Mouse (Mus musculus) heart, embryonic 12.5 days (tissue): ENCODE measurements around the gene Tpm3. TPM values are rescaled to one million over a fixed set of nuclear protein-coding genes. Genes with fewer than 3 reads are reported as not detected.

Experiments
- ATAC-seq: fragments of 200-750 bp; cut with Nextera tagmentation; 2 replicates; pipeline ENCODE4 v1.8.0; 2017; ENCODE audit warnings: moderate TSS enrichment, moderate library complexity; ENCODE audit not compliant: insufficient number of reproducible peaks, low FRiP score
- H3K27ac ChIP-seq: fragments of 300-500 bp; sonication (generic); 2 replicates; pipeline ENCODE4 v1.5.1; 2016; ENCODE audit warnings: mild to moderate bottlenecking, moderate library complexity; ENCODE audit not compliant: poor library complexity, severe bottlenecking
- H3K27me3 ChIP-seq: fragments of 300-500 bp; sonication (generic); replicated peaks from 2 replicates; pipeline ENCODE4 v1.6.1; 2016; ENCODE audit warnings: mild to moderate bottlenecking, moderate library complexity
- H3K36me3 ChIP-seq: fragments of 300-500 bp; sonication (generic); 2 replicates; pipeline ENCODE4 v1.6.1; 2016; ENCODE audit warnings: mild to moderate bottlenecking, moderate library complexity
- H3K4me1 ChIP-seq: fragments of 300-500 bp; sonication (generic); replicated peaks from 2 replicates; pipeline ENCODE4 v1.6.1; 2016; ENCODE audit warnings: mild to moderate bottlenecking
- H3K4me2 ChIP-seq: fragments of 300-500 bp; sonication (generic); 2 replicates; pipeline ENCODE4 v1.6.1; 2016; ENCODE audit warnings: mild to moderate bottlenecking, moderate library complexity
- H3K4me3 ChIP-seq: fragments of 300-500 bp; sonication (generic); 2 replicates; pipeline ENCODE4 v1.5.1; 2016; ENCODE audit warnings: mild to moderate bottlenecking
- H3K9ac ChIP-seq: fragments of 300-500 bp; sonication (generic); 2 replicates; pipeline ENCODE4 v1.6.1; 2016; ENCODE audit warnings: mild to moderate bottlenecking, moderate library complexity
- H3K9me3 ChIP-seq: fragments of 300-500 bp; sonication (generic); replicated peaks from 2 replicates; pipeline ENCODE4 v1.6.1; 2016; ENCODE audit warnings: mild to moderate bottlenecking, moderate library complexity
- WGBS: fragments of 180-500 bp; shearing (Covaris S2); methylation state at CpG from one replicate; pipeline ENCODE4 v1.1.7; 2016; 5-methylcytosine and 5-hydroxymethylcytosine counted together
- polyA plus RNA-seq: library from polyadenylated mRNA; unstranded; fragments of >200 nt; fragmentation: Nextera tagmentation; extraction: Ambion mirVana; gene quantifications from 2 replicates; pipeline ENCODE4 v1.2.1, GENCODE M21; 2016

Tpm3 gene
- polyA plus RNA-seq, 1 experiment from 2014 or later, result 335 TPM

GRCm38 (mm10) chr3:90069688-90070087 lies 2.8 kb upstream of the Tpm3 start:
- no peak overlapping the region for H3K9ac ChIP-seq
- no peaks in the 10 kb centered on the region for H3K27me3 ChIP-seq
- no peaks in the 10 kb centered on the region for H3K9me3 ChIP-seq
- H3K4me1 ChIP-seq, result peaks cover 15% of the 10 kb centered on the region
- ATAC-seq, result no peak
- H3K4me2 ChIP-seq, result no peak overlapping the region
- no peak overlapping the region for H3K27ac ChIP-seq
- 57% methylated on average over 7 of the region's 7 CpGs for WGBS
- H3K36me3 ChIP-seq, result peaks cover 7% of the 10 kb centered on the region
- no peak overlapping the region for H3K4me3 ChIP-seq

- peak overlapping the region; percentile 54 for H3K4me2 ChIP-seq
- no peaks in the 10 kb centered on the region for H3K9me3 ChIP-seq
- no peaks in the 10 kb centered on the region for H3K36me3 ChIP-seq
- H3K4me3 ChIP-seq, result no peak overlapping the region
- no peak overlapping the region for H3K27ac ChIP-seq
- WGBS, result 15% methylated on average over 5 of the region's 5 CpGs
- peak overlapping the region; percentile 30; the same call in 1 of the 2 replicates for H3K9ac ChIP-seq
- no peak for ATAC-seq
- peaks cover 35% of the 10 kb centered on the region for H3K4me1 ChIP-seq
- H3K27me3 ChIP-seq, result no peaks in the 10 kb centered on the region
Observed at GRCm38 (mm10) chr3:90076921-90077716, 4.7 kb downstream of the Tpm3 start.

- Histone ChIP-seq H3K4me1 (peaks cover 41% of the 10 kb centered on the region), H3K27me3 (no peaks in the 10 kb centered on the region), H3K4me3 (no peak overlapping the region), H3K9me3 (no peaks in the 10 kb centered on the region), H3K9ac (no peak overlapping the region), H3K4me2 (no peak overlapping the region), H3K27ac (no peak overlapping the region), H3K36me3 (no peaks in the 10 kb centered on the region)
- 48% methylated on average over 5 of the region's 5 CpGs for WGBS
- no peak for ATAC-seq
Observed at GRCm38 (mm10) chr3:90078224-90078623, 5.8 kb downstream of the Tpm3 start.

GRCm38 (mm10) chr3:90079133-90079762 lies 6.8 kb downstream of the Tpm3 start:
- Histone ChIP-seq H3K9me3 (no peaks in the 10 kb centered on the region), H3K27ac (peak overlapping the region; percentile 99), H3K36me3 (0 out of 2 replicates have a peak, but pooled peaks cover 1% of the 10 kb centered on the region), H3K9ac (peak overlapping the region; percentile 99), H3K4me2 (peak overlapping the region; percentile 90), H3K4me3 (peak overlapping the region; percentile 96), H3K4me1 (peaks cover 47% of the 10 kb centered on the region), H3K27me3 (no peaks in the 10 kb centered on the region)
- WGBS, result under 1% methylated on average over 33 of the region's 33 CpGs
- peak; percentile 94 for ATAC-seq

- H3K36me3 ChIP-seq, result 0 out of 2 replicates have a peak, but pooled peaks cover 3% of the 10 kb centered on the region
- peak overlapping the region; percentile 96 for H3K4me3 ChIP-seq
- no peaks in the 10 kb centered on the region for H3K9me3 ChIP-seq
- peaks cover 53% of the 10 kb centered on the region for H3K4me1 ChIP-seq
- peak overlapping the region; percentile 99 for H3K9ac ChIP-seq
- ATAC-seq, result peak; percentile 74
- WGBS, result under 1% methylated on average over 53 of the region's 53 CpGs
- H3K4me2 ChIP-seq, result peak overlapping the region; percentile 90
- H3K27ac ChIP-seq, result peak overlapping the region; percentile 99
- H3K27me3 ChIP-seq, result no peaks in the 10 kb centered on the region
Observed at GRCm38 (mm10) chr3:90079763-90080497, 7.5 kb downstream of the Tpm3 start.

GRCm38 (mm10) chr3:90080498-90080863 lies 8.0 kb downstream of the Tpm3 start:
- Histone ChIP-seq H3K27me3 (no peaks in the 10 kb centered on the region), H3K4me1 (peaks cover 59% of the 10 kb centered on the region)
- ATAC-seq, result 0 out of 2 replicates have a peak, but pooled peaks have one; percentile 2

GRCm38 (mm10) chr3:90081365-90082240 lies 9.2 kb downstream of the Tpm3 start:
- peak overlapping the region; percentile 28; the same call in 1 of the 2 replicates for H3K9ac ChIP-seq
- H3K36me3 ChIP-seq, result peaks cover 14% of the 10 kb centered on the region
- H3K4me2 ChIP-seq, result peak overlapping the region; percentile 90
- WGBS, result 68% methylated on average over 5 of the region's 5 CpGs
- H3K27me3 ChIP-seq, result no peaks in the 10 kb centered on the region
- H3K4me1 ChIP-seq, result peaks cover 65% of the 10 kb centered on the region
- no peaks in the 10 kb centered on the region for H3K9me3 ChIP-seq
- peak overlapping the region; percentile 96 for H3K4me3 ChIP-seq
- ATAC-seq, result no peak
- H3K27ac ChIP-seq, result peak overlapping the region; percentile 55

More at GRCm38 (mm10) chr3:90080498-90080863, 8.0 kb downstream of the Tpm3 start:
- Histone ChIP-seq H3K27ac (peak overlapping the region; percentile 99), H3K4me3 (peak overlapping the region; percentile 96), H3K9me3 (no peaks in the 10 kb centered on the region), H3K4me2 (peak overlapping the region; percentile 90), H3K36me3 (0 out of 2 replicates have a peak, but pooled peaks cover 4% of the 10 kb centered on the region), H3K9ac (peak overlapping the region; percentile 99)
- 2% methylated on average over 6 of the region's 6 CpGs for WGBS

- Histone ChIP-seq H3K4me2 (peak overlapping the region; percentile 90), H3K27ac (peak overlapping the region; percentile 55), H3K9ac (peak overlapping the region; percentile 7; the same call in 1 of the 2 replicates)
Observed at GRCm38 (mm10) chr3:90083034-90083433, 10.6 kb downstream of the Tpm3 start.

GRCm38 (mm10) chr3:90083698-90084324 lies 11.4 kb downstream of the Tpm3 start:
- H3K4me2 ChIP-seq, result peak overlapping the region; percentile 90
- H3K9ac ChIP-seq, result no peak overlapping the region
- H3K4me1 ChIP-seq, result peaks cover 56% of the 10 kb centered on the region
- H3K27ac ChIP-seq, result peak overlapping the region; percentile 55; the same call in 1 of the 2 replicates
- peaks cover 36% of the 10 kb centered on the region for H3K36me3 ChIP-seq
- 44% methylated on average over 3 of the region's 3 CpGs for WGBS
- H3K4me3 ChIP-seq, result no peak overlapping the region
- no peaks in the 10 kb centered on the region for H3K27me3 ChIP-seq
- no peak for ATAC-seq
- no peaks in the 10 kb centered on the region for H3K9me3 ChIP-seq

More at GRCm38 (mm10) chr3:90083034-90083433, 10.6 kb downstream of the Tpm3 start:
- Histone ChIP-seq H3K9me3 (no peaks in the 10 kb centered on the region), H3K4me1 (peaks cover 59% of the 10 kb centered on the region), H3K27me3 (no peaks in the 10 kb centered on the region), H3K4me3 (0 out of 2 replicates have a peak overlapping the region, but pooled peaks have one; percentile 0), H3K36me3 (peaks cover 28% of the 10 kb centered on the region)
- 35% methylated on average over 5 of the region's 5 CpGs for WGBS
- no peak for ATAC-seq

GRCm38 (mm10) chr3:90084790-90085189 lies 12.3 kb downstream of the Tpm3 start:
- Histone ChIP-seq H3K4me1 (peaks cover 53% of the 10 kb centered on the region), H3K9ac (no peak overlapping the region), H3K36me3 (peaks cover 46% of the 10 kb centered on the region), H3K9me3 (no peaks in the 10 kb centered on the region), H3K4me2 (peak overlapping the region; percentile 33; the same call in 1 of the 2 replicates), H3K4me3 (no peak overlapping the region), H3K27me3 (no peaks in the 10 kb centered on the region), H3K27ac (peak overlapping the region; percentile 42; the same call in 1 of the 2 replicates)
- no peak for ATAC-seq
- 70% methylated on average over 4 of the region's 4 CpGs for WGBS
